Mouse (Mus musculus) testis, adult 2 months (tissue): ENCODE measurements at regions not wholly inside any gene's neighbourhood (a gene's known extent, or its start where the extent isn't known, plus 50 kb on each side); places are given as distances from the start of the nearest gene placed in this dataset.

Experiments
- CTCF ChIP-seq: fragments of 200-500 bp; IDR thresholded peaks from 2 replicates; pipeline ENCODE4 v1.5.1; 2012; ENCODE audit warnings: low read depth, mild to moderate bottlenecking, inconsistent platforms, low read length, moderate library complexity; ENCODE audit not compliant: control insufficient read depth, insufficient read depth, insufficient replicate concordance
- POLR2A ChIP-seq: fragments of 200-500 bp; IDR thresholded peaks from 2 replicates; pipeline ENCODE4 v1.6.1; 2012; ENCODE audit warnings: low read depth, mild to moderate bottlenecking, inconsistent platforms, low read length, moderate library complexity; ENCODE audit not compliant: control insufficient read depth

GRCm38 (mm10) chr1:35931056-35931455 lies 137.1 kb upstream of the Hs6st1 start:
- no peak for TF ChIP-seq POLR2A
- TF ChIP-seq CTCF: no peak
